Mouse (Mus musculus): ENCODE measurements around the gene Htr5a. TPM values are rescaled to one million over a fixed set of nuclear protein-coding genes. Genes with fewer than 3 reads are reported as not detected.

Htr5a gene
- total RNA-seq, 2 experiments from 2014 or later = not detected

- ATAC-seq (ENCODE audit: poor library complexity, severe bottlenecking) = no peak
Observed at GRCm38 (mm10) chr5:27880329-27881036, 38.5 kb downstream of the Htr5a start.

GRCm38 (mm10) chr5:27881261-27881660 lies 39.3 kb downstream of the Htr5a start:
- no peak for ATAC-seq (ENCODE audit: poor library complexity, severe bottlenecking)

- no peak for ATAC-seq (ENCODE audit: poor library complexity, severe bottlenecking)
Observed at GRCm38 (mm10) chr5:27888080-27888479, 46.1 kb downstream of the Htr5a start.

GRCm38 (mm10) chr5:27895961-27896360 lies 54.0 kb downstream of the Htr5a start:
- no peak for ATAC-seq (ENCODE audit: poor library complexity, severe bottlenecking)

- no peak for ATAC-seq (ENCODE audit: poor library complexity, severe bottlenecking)
Observed at GRCm38 (mm10) chr5:27899756-27900155, 57.8 kb downstream of the Htr5a start.

GRCm38 (mm10) chr5:27900186-27900585 lies 58.2 kb downstream of the Htr5a start:
- no peak for ATAC-seq (ENCODE audit: poor library complexity, severe bottlenecking)

Other genes with a start within 250 kb of the Htr5a start
- 26.9 and 29.6 TPM in 2 replicates for gene Paxip1, start 50.5 kb upstream of the Htr5a start, total RNA-seq (2015)
- gene Paxip1, start 50.5 kb upstream of the Htr5a start, total RNA-seq (2017) = 23.9 and 33.0 TPM in 2 replicates
- gene Insig1, start 229.2 kb downstream of the Htr5a start, total RNA-seq (2015) = 25.2 and 26.9 TPM in 2 replicates
- gene Insig1, start 229.2 kb downstream of the Htr5a start, total RNA-seq (2017) = 30.7 and 33.2 TPM in 2 replicates

Data from megakaryocyte, adult 5-6 weeks (primary cell).